Mouse (Mus musculus): Measurements from ENCODE around the gene Ssbp2. TPM values are rescaled to one million over a fixed set of nuclear protein-coding genes. Genes with fewer than 3 reads are reported as not detected.

Ssbp2 gene
- polyA plus RNA-seq, 1 experiment from 2014 or later: 79.0 TPM

GRCm38 (mm10) chr13:91478011-91478410 is 17.9 kb downstream of the Ssbp2 start:
- Histone ChIP-seq H3K9ac (no peak overlapping the region), H3K27ac (ENCODE audit: poor library complexity, severe bottlenecking) (peak overlapping the region; percentile 43; the same call in 1 of the 2 replicates), H3K4me2 (peak overlapping the region; percentile 19; the same call in 1 of the 2 replicates), H3K9me3 (replicated peaks) (0 out of 2 replicates have a peak, but pooled peaks cover 4% of the 10 kb centered on the region), H3K36me3 (0 out of 2 replicates have a peak, but pooled peaks cover 4% of the 10 kb centered on the region), H3K4me1 (replicated peaks) (peaks cover 35% of the 10 kb centered on the region), H3K4me3 (no peak overlapping the region), H3K27me3 (replicated peaks) (no peaks in the 10 kb centered on the region)
- WGBS: 15% methylated on average over 2 of the region's 4 CpGs
- ATAC-seq (ENCODE audit: insufficient number of reproducible peaks, low FRiP score): no peak

- Histone ChIP-seq H3K36me3 (no peaks in the 10 kb centered on the region), H3K4me1 (replicated peaks) (no peaks in the 10 kb centered on the region), H3K9ac (no peak overlapping the region), H3K27ac (ENCODE audit: poor library complexity, severe bottlenecking) (no peak overlapping the region), H3K27me3 (replicated peaks) (no peaks in the 10 kb centered on the region), H3K9me3 (replicated peaks) (no peaks in the 10 kb centered on the region), H3K4me3 (no peak overlapping the region), H3K4me2 (no peak overlapping the region)
- ATAC-seq (ENCODE audit: insufficient number of reproducible peaks, low FRiP score): no peak
- WGBS: 55% methylated on average over 1 of the region's 1 CpGs
These were observed 24.2 kb downstream of the Ssbp2 start for GRCm38 (mm10) chr13:91484303-91484702.

GRCm38 (mm10) chr13:91492133-91492532 is 32.0 kb downstream of the Ssbp2 start:
- Histone ChIP-seq H3K36me3 (0 out of 2 replicates have a peak, but pooled peaks cover 3% of the 10 kb centered on the region), H3K27ac (ENCODE audit: poor library complexity, severe bottlenecking) (no peak overlapping the region), H3K9me3 (replicated peaks) (no peaks in the 10 kb centered on the region), H3K9ac (no peak overlapping the region), H3K27me3 (replicated peaks) (no peaks in the 10 kb centered on the region), H3K4me1 (replicated peaks) (no peaks in the 10 kb centered on the region), H3K4me2 (no peak overlapping the region), H3K4me3 (no peak overlapping the region)
- WGBS: 91% methylated on average over 4 of the region's 4 CpGs
- ATAC-seq (ENCODE audit: insufficient number of reproducible peaks, low FRiP score): no peak

- ATAC-seq (ENCODE audit: insufficient number of reproducible peaks, low FRiP score): no peak
These were observed 37.0 kb downstream of the Ssbp2 start for GRCm38 (mm10) chr13:91497055-91497454.

GRCm38 (mm10) chr13:91501735-91502134 is 41.7 kb downstream of the Ssbp2 start:
- 0 out of 2 replicates have a peak, but pooled peaks cover 2% of the 10 kb centered on the region for H3K4me1 ChIP-seq (replicated peaks)
- no peak overlapping the region for H3K27ac ChIP-seq (ENCODE audit: poor library complexity, severe bottlenecking)
- H3K4me2 ChIP-seq: no peak overlapping the region
- no peaks in the 10 kb centered on the region for H3K27me3 ChIP-seq (replicated peaks)
- 0 out of 2 replicates have a peak, but pooled peaks cover 3% of the 10 kb centered on the region for H3K9me3 ChIP-seq (replicated peaks)
- H3K9ac ChIP-seq: no peak overlapping the region
- H3K36me3 ChIP-seq: peaks cover 7% of the 10 kb centered on the region
- no peak overlapping the region for H3K4me3 ChIP-seq
- ATAC-seq (ENCODE audit: insufficient number of reproducible peaks, low FRiP score): no peak
- 93% methylated on average over 3 of the region's 3 CpGs for WGBS

More at GRCm38 (mm10) chr13:91497055-91497454, 37.0 kb downstream of the Ssbp2 start:
- H3K4me2 ChIP-seq: no peak overlapping the region
- H3K27ac ChIP-seq (ENCODE audit: poor library complexity, severe bottlenecking): no peak overlapping the region
- no peaks in the 10 kb centered on the region for H3K27me3 ChIP-seq (replicated peaks)
- no peaks in the 10 kb centered on the region for H3K4me1 ChIP-seq (replicated peaks)
- no peak overlapping the region for H3K4me3 ChIP-seq
- H3K36me3 ChIP-seq: peaks cover 10% of the 10 kb centered on the region
- no peak overlapping the region for H3K9ac ChIP-seq
- 0 out of 2 replicates have a peak, but pooled peaks cover 3% of the 10 kb centered on the region for H3K9me3 ChIP-seq (replicated peaks)
- WGBS: 49% methylated on average over 3 of the region's 3 CpGs

- no peak for ATAC-seq (ENCODE audit: insufficient number of reproducible peaks, low FRiP score)
- Histone ChIP-seq H3K27ac (ENCODE audit: poor library complexity, severe bottlenecking) (no peak overlapping the region), H3K9ac (no peak overlapping the region), H3K4me1 (replicated peaks) (0 out of 2 replicates have a peak, but pooled peaks cover 2% of the 10 kb centered on the region), H3K4me3 (no peak overlapping the region), H3K4me2 (no peak overlapping the region), H3K27me3 (replicated peaks) (no peaks in the 10 kb centered on the region), H3K9me3 (replicated peaks) (0 out of 2 replicates have a peak, but pooled peaks cover 3% of the 10 kb centered on the region), H3K36me3 (peaks cover 7% of the 10 kb centered on the region)
- WGBS: 69% methylated on average over 12 of the region's 12 CpGs
These were observed 42.7 kb downstream of the Ssbp2 start for GRCm38 (mm10) chr13:91502642-91503373.

- Histone ChIP-seq H3K36me3 (no peaks in the 10 kb centered on the region), H3K9me3 (replicated peaks) (no peaks in the 10 kb centered on the region), H3K4me2 (no peak overlapping the region), H3K4me3 (no peak overlapping the region), H3K9ac (no peak overlapping the region), H3K4me1 (replicated peaks) (peaks cover 17% of the 10 kb centered on the region), H3K27me3 (replicated peaks) (no peaks in the 10 kb centered on the region), H3K27ac (ENCODE audit: poor library complexity, severe bottlenecking) (no peak overlapping the region)
- WGBS: 86% methylated on average over 1 of the region's 1 CpGs
- ATAC-seq (ENCODE audit: insufficient number of reproducible peaks, low FRiP score): no peak
These were observed 48.9 kb downstream of the Ssbp2 start for GRCm38 (mm10) chr13:91508991-91509390.

GRCm38 (mm10) chr13:91509467-91509866 is 49.4 kb downstream of the Ssbp2 start:
- H3K27ac ChIP-seq (ENCODE audit: poor library complexity, severe bottlenecking): peak overlapping the region; percentile 16; the same call in 1 of the 2 replicates
- 6% methylated on average over 2 of the region's 2 CpGs for WGBS

GRCm38 (mm10) chr13:91514979-91515378 is 54.9 kb downstream of the Ssbp2 start:
- WGBS: 90% methylated on average over 4 of the region's 4 CpGs
- H3K36me3 ChIP-seq: no peaks in the 10 kb centered on the region
- H3K27me3 ChIP-seq (replicated peaks): no peaks in the 10 kb centered on the region
- no peak overlapping the region for H3K27ac ChIP-seq (ENCODE audit: poor library complexity, severe bottlenecking)
- peaks cover 17% of the 10 kb centered on the region for H3K4me1 ChIP-seq (replicated peaks)
- H3K9me3 ChIP-seq (replicated peaks): no peaks in the 10 kb centered on the region
- H3K4me2 ChIP-seq: no peak overlapping the region
- H3K4me3 ChIP-seq: no peak overlapping the region
- H3K9ac ChIP-seq: no peak overlapping the region
- no peak for ATAC-seq (ENCODE audit: insufficient number of reproducible peaks, low FRiP score)

More at GRCm38 (mm10) chr13:91509467-91509866, 49.4 kb downstream of the Ssbp2 start:
- H3K36me3 ChIP-seq: no peaks in the 10 kb centered on the region
- H3K4me3 ChIP-seq: no peak overlapping the region
- no peaks in the 10 kb centered on the region for H3K9me3 ChIP-seq (replicated peaks)
- H3K4me2 ChIP-seq: no peak overlapping the region
- peak; percentile 67; the same call in 1 of the 2 replicates for ATAC-seq (ENCODE audit: insufficient number of reproducible peaks, low FRiP score)
- peaks cover 21% of the 10 kb centered on the region for H3K4me1 ChIP-seq (replicated peaks)
- H3K9ac ChIP-seq: no peak overlapping the region
- no peaks in the 10 kb centered on the region for H3K27me3 ChIP-seq (replicated peaks)

GRCm38 (mm10) chr13:91520073-91520750 is 60.1 kb downstream of the Ssbp2 start:
- no peak for ATAC-seq (ENCODE audit: insufficient number of reproducible peaks, low FRiP score)
- Histone ChIP-seq H3K9me3 (replicated peaks) (no peaks in the 10 kb centered on the region), H3K36me3 (no peaks in the 10 kb centered on the region), H3K4me2 (no peak overlapping the region), H3K4me3 (no peak overlapping the region), H3K4me1 (replicated peaks) (peaks cover 20% of the 10 kb centered on the region), H3K27ac (ENCODE audit: poor library complexity, severe bottlenecking) (no peak overlapping the region; the same call in 1 of the 2 replicates), H3K9ac (no peak overlapping the region), H3K27me3 (replicated peaks) (no peaks in the 10 kb centered on the region)
- WGBS: 27% methylated on average over 4 of the region's 4 CpGs

- peaks cover 20% of the 10 kb centered on the region for H3K4me1 ChIP-seq (replicated peaks)
- H3K4me3 ChIP-seq: no peak overlapping the region
- no peak for ATAC-seq (ENCODE audit: insufficient number of reproducible peaks, low FRiP score)
- H3K9me3 ChIP-seq (replicated peaks): no peaks in the 10 kb centered on the region
- H3K27me3 ChIP-seq (replicated peaks): no peaks in the 10 kb centered on the region
- no peak overlapping the region for H3K4me2 ChIP-seq
- H3K27ac ChIP-seq (ENCODE audit: poor library complexity, severe bottlenecking): no peak overlapping the region
- H3K36me3 ChIP-seq: no peaks in the 10 kb centered on the region
- H3K9ac ChIP-seq: no peak overlapping the region
- WGBS: 96% methylated on average over 1 of the region's 1 CpGs
These were observed 60.9 kb downstream of the Ssbp2 start for GRCm38 (mm10) chr13:91520968-91521367.

Data from heart, embryonic 12.5 days (tissue).